Mouse (Mus musculus): ENCODE data around the gene Pkn3.
"Not testable (repeated sequence)": the region's sequence is repeated elsewhere in the genome, so short reads cannot be mapped to it uniquely, and the experiment has no call there.

The Pkn3 gene

DNA sequence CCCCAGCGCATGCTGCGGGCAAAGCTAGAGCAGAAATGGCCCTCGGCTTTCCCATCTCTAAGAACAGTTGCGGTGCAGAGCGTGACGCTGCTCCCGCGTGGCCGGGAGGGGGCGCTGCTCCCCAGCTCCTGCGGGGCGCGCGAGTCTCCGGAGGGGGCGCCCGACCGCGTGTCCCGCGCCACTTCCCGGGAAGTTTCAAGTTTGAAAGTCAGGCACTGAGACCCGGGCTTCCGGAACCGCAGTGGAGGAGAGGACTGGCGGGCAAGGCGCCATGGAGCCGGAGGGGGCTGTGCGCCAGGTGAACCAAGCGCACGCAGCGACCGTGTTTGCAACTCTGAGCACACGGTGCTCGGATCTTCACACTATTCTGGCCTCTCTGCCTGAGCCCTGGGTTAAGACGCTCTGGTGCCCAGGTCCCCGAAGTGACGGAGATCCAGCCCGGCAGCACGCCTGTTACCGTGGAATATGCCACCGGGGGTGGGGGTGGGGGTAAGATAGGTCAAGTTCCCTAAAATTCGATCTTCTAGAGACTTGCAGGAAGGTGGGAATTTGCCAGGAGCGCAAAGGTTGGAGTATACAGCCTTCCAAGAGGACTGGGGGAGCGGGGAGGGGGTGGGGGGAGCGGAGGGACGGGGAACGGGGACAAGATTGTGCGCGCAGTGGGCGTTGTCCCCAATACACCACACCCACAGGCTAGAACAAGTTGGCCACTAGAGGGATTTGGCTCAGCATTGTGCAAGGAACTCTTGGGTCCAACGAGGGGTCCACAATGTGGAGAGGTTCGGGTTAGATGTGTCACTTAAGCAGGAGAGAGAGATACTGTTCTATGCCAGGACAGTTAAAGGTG is at the start of gene Pkn3:
Pkn3 (plus strand) TSS at position 183 of the 847 bp plus-strand sequence.
- no peak for DNase-seq (ENCODE audit: extremely low read depth, low read depth, low spot score)

GRCm38 (mm10) chr2:30032244-30032846 is 45.1 kb upstream of the Pkn3 start:
- DNase-seq (ENCODE audit: extremely low read depth, low read depth, low spot score): no peak

GRCm38 (mm10) chr2:30032957-30033356 is 44.5 kb upstream of the Pkn3 start:
- DNase-seq (ENCODE audit: extremely low read depth, low read depth, low spot score): no peak

- DNase-seq (ENCODE audit: extremely low read depth, low read depth, low spot score): no peak
These were observed 39.7 kb upstream of the Pkn3 start for GRCm38 (mm10) chr2:30037762-30038161.

- DNase-seq (ENCODE audit: extremely low read depth, low read depth, low spot score): no peak
These were observed 39.1 kb upstream of the Pkn3 start for GRCm38 (mm10) chr2:30038370-30038769.

DNA sequence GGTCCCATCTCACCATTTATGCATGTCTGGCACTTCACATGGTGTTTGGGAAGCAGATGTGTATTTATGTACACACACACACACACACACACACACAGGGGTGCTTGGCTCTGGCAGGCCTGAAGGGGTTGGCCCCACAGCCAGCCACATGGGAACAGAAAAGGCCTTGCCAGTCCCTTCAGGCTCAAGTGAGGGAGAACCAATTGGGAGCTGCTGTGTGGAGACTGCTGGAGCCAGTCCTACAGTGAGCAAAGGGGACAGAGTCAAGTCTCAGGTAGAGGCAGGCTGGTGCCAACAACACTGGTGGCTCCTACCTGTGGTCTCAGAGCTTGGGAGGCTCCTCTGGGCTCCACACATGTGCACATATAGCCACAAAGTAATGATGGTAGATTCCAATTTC is 37.8 kb upstream of the Pkn3 start:
- no peak for DNase-seq (ENCODE audit: extremely low read depth, low read depth, low spot score)

- DNase-seq (ENCODE audit: extremely low read depth, low read depth, low spot score): no peak
These were observed 35.0 kb upstream of the Pkn3 start for GRCm38 (mm10) chr2:30042445-30042844.

DNA sequence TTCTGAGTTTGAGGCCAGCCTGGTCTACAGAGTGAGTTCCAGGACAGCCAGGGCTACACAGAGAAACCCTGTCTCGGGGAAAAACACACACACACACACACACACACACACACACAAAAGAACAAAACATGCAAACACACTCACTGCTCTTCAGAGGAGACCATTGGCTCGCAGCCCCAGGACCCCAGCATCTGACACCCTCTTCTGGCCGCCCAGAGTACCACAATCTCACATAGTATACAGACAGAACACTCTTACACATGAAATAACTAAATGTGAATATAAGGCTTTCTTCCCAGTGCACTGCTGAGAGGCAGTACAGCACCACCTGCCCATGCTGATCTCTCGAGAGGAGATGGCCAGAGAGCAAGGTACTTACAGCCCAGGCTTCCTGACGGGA is 32.9 kb upstream of the Pkn3 start:
- no peak for DNase-seq (ENCODE audit: extremely low read depth, low read depth, low spot score)

GRCm38 (mm10) chr2:30047127-30047526 is 30.4 kb upstream of the Pkn3 start:
- no peak for DNase-seq (ENCODE audit: extremely low read depth, low read depth, low spot score)

- DNase-seq (ENCODE audit: extremely low read depth, low read depth, low spot score): no peak
These were observed 29.4 kb upstream of the Pkn3 start for GRCm38 (mm10) chr2:30048101-30048501.

DNA sequence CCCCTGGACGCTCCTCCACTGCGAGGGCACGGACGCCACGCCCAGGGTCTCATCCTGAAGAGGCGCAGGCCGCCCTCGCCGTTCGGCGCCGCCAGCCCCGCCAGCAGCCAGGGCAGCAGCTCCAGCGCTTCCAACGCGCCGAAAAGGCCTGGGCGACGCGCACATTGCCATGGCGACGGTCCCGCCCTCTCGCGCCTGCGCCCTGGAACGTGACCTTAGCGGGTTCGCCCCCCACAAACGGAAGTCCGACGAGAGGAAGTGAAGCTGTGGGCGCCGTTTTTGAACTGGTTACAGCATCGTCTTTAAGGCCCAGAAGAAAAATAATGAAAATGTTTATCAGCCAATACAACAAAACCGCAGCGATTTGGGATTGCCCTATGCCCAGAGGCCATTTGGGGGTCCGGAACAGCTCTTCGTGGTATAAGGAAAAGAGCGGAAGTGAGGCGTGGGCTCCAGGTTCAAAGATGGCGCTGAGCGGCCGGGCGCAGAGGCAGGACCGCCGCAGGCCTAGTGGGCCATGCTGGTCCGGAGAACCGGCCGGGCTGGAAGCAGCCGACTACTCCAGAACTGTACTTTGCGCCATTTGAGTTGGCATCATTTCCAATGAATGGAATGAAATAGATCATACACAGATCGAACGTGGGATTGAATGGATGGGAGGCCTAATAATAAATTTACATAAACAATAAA is 28.6 kb upstream of the Pkn3 start, which contains the start of gene Wdr34:
Wdr34 (minus strand) TSS at position 183 of the 690 bp plus-strand sequence.
- no peak for DNase-seq (ENCODE audit: extremely low read depth, low read depth, low spot score)

DNA sequence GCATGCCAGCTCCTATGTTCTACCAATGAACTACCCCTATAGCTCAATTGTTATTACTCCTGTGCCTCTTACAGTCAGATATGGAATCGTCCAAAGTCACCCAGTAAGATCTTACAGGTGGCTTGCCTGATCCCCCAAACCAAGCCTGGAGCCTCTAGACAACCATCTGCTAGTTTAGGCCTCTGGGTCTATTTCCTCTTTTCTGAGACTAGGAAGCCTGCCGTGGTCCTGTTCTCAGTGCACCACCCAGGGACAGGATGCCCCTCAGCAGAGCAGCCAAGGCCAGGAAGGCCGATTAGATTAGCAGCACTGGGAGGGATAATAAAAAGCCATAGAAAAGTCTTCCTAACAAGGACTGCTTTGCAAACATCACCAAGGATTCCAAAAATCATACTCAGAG is 27.7 kb upstream of the Pkn3 start:
- no peak for DNase-seq (ENCODE audit: extremely low read depth, low read depth, low spot score)

DNA sequence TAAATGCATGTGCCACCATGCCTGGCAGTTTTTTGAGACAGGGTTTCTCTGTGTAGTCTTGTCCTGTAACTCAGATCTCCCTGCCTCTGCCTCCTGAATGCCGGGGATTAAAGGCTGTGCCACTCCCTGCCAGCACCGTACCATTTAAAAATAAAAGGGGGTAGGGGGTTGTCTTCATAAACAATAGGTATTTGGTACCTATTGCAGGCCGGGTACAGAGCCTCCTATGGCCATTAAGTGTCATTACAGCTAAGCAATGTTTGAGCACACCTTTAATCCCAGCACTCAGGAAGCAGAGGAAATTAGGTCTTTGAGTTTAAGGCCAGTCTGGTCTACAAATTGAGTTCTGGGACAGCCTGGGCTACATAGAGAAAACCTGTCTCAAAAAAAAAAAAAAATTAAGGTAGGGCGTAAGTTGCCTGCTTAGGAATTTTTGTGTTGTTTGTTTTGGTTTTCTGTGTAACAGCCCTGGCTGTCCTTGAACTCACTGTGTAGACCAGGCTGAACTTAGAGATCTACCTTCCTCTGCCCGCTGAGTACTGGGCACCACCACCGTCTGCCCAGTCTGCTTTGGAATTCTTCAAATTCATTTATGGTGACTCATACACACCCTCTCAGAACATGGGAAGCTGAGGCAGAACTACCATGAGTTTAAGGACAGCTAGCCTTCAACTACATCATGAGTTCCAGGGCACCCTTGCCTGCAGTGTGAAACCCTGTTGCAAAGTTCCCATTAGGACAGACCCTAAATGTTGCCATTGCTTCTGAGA is 25.3 kb upstream of the Pkn3 start:
- DNase-seq (ENCODE audit: extremely low read depth, low read depth, low spot score): no peak

- not testable (repeated sequence) for DNase-seq (ENCODE audit: extremely low read depth, low read depth, low spot score)
These were observed 22.2 kb upstream of the Pkn3 start for GRCm38 (mm10) chr2:30055310-30055709.

DNA sequence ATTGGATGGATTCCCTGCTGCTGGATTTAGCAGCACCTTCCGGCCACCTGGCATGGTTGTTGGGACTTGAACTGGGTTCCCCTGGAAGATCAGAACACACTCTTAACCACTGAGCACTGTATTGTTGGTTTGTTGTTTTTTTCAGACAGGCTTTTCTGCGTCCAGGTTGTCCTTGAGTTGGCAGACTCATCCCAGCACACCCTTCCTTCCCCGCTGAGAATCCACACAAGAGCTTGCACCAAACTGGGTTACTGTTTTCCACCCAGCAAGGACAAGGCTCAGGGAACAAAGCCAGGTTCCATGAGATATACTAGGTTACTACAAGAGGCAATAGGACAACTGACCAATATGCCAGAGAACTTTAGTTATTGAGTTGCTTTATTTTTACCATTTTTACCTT is 20.7 kb upstream of the Pkn3 start:
- no peak for DNase-seq (ENCODE audit: extremely low read depth, low read depth, low spot score)

GRCm38 (mm10) chr2:30057223-30057904 is 20.1 kb upstream of the Pkn3 start, which contains the start of gene Set:
TSS of gene Set (plus strand) at chr2:30057378.
- DNase-seq (ENCODE audit: extremely low read depth, low read depth, low spot score): no peak

DNA sequence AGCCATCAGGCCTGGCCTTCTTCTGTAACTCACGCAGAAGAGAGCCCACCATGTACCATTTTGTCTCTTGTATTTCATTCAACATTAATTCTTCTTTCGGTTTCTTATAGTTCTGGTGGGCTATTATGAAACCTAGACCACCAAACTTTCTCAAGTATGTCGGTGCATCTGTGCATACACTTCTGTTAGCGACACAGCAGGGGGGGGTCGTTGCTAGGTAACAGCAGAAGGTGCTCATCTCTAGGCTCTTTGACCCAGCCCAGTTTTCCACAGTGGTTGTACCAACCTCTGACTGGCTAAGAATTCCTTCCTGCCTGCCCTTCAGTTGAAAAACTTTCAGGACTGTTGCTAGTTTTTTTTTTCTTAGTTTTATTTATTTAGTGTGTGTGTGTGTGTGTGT is 19.1 kb upstream of the Pkn3 start:
- no peak for DNase-seq (ENCODE audit: extremely low read depth, low read depth, low spot score)

GRCm38 (mm10) chr2:30061215-30062166 is 16.0 kb upstream of the Pkn3 start:
- no peak for DNase-seq (ENCODE audit: extremely low read depth, low read depth, low spot score)
